Mouse (Mus musculus): ENCODE measurements around the gene Rragb.
"Not testable (repeated sequence)": the region's sequence is repeated elsewhere in the genome, so short reads cannot be mapped to it uniquely, and the experiment has no call there.

Rragb gene

GRCm38 (mm10) chrX:153139734-153140515, at the start of gene Rragb:
Gene Rragb, plus strand, starts transcription at chrX:153139981.
- DNase-seq (ENCODE audit: low spot score), result peak; percentile 21

- DNase-seq (ENCODE audit: low spot score), result no peak
Measured at GRCm38 (mm10) chrX:153118486-153118885, 21.3 kb upstream of the Rragb start, which contains the start of gene Foxr2. Gene Foxr2, plus strand, starts transcription at chrX:153118786.

- no peak for DNase-seq (ENCODE audit: low spot score)
Measured at GRCm38 (mm10) chrX:153119013-153119412, 20.8 kb upstream of the Rragb start.

GRCm38 (mm10) chrX:153142656-153143055, 2.9 kb downstream of the Rragb start:
- DNase-seq (ENCODE audit: low spot score), result no peak

- no peak for DNase-seq (ENCODE audit: low spot score)
Measured at GRCm38 (mm10) chrX:153151766-153152165, 12.0 kb downstream of the Rragb start.

DNA sequence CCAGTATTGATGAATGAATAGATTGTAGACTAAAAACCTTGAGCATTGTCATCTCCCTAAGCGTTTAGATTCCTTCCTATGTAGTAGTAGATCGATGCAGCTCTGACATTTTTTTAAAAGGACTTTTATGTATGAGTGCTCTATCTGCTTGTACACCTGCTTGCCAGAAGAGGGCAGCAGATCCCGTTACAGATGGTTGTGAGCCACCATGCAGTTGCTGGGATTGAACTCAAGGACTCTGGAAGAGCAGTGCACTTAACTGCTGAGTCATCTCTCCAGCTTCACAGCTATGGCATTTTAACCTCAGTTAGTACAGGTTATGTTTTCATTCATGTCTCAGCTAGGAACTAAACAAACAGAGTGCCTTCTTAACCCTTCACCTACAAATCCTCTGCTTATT, 15.5 kb downstream of the Rragb start:
- DNase-seq (ENCODE audit: low spot score), result peak; percentile 1

DNA sequence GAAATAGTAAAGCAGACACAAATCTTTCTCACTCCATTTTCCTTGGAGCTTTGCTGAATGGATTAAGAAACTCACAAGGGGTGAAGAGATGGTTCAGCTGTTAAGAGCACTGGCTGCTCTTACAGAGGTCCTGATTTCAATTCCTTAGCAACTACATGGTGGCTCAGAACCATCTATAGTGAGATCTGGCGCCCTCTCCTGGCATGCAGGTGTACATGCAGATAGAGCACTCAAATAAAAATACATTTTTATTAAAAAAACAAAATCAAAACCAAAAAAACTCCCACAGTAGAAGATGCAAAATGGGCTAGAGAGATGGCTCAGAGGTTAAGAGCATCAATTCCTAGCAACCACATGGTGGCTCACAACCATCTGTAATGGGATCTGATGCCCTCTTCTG, 35.0 kb downstream of the Rragb start:
- no peak for DNase-seq (ENCODE audit: low spot score)

GRCm38 (mm10) chrX:153182221-153182620, 42.4 kb downstream of the Rragb start:
- no peak for DNase-seq (ENCODE audit: low spot score)

DNA sequence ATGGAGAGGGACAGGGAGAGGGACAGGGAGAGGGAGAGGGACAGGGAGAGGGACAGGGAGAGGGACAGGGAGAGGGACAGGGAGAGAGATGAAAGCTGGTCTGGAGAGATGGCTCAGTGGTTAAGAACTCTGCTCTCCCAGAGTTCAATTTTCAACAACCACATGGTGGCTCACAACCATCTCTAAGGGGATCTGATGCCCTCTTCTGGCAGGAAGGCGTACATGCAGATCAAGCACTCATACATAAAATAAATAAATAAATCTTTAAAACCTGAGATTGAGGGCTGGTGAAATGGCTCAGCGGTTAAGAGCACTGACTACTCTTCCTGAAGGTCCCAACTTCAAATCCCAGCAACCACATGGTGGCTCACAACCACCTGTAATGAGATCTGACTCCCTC, 59.4 kb downstream of the Rragb start:
- not testable (repeated sequence) for DNase-seq (ENCODE audit: low spot score)

GRCm38 (mm10) chrX:153211101-153211500, 71.3 kb downstream of the Rragb start:
- DNase-seq (ENCODE audit: low spot score), result no peak
